Mouse (Mus musculus) layer of hippocampus, adult 11-12 months (tissue): ENCODE measurements at regions not wholly inside any gene's neighbourhood (a gene's known extent, or its start where the extent isn't known, plus 50 kb on each side); places are given as distances from the start of the nearest gene placed in this dataset.

Source experiments
- DNase-seq: peaks from one replicate; pipeline ENCODE4 v3.0.0; 2022; ENCODE audit warnings: low spot score

- no peak for DNase-seq
These were observed 160.6 kb upstream of the Paip1 start for GRCm38 (mm10) chr13:119267608-119268300.

- DNase-seq = no peak
These were observed 160.1 kb upstream of the Paip1 start for GRCm38 (mm10) chr13:119268301-119268675.

- DNase-seq = no peak
These were observed 152.9 kb upstream of the Paip1 start for GRCm38 (mm10) chr13:119275500-119275899.

- peak; percentile 10 for DNase-seq
These were observed 151.0 kb upstream of the Paip1 start for GRCm38 (mm10) chr13:119277308-119277948.

- DNase-seq = no peak
These were observed 149.0 kb upstream of the Paip1 start for GRCm38 (mm10) chr13:119279449-119279848.

- no peak for DNase-seq
These were observed 147.8 kb upstream of the Paip1 start for GRCm38 (mm10) chr13:119280622-119281021.

- DNase-seq = peak; percentile 58
These were observed 145.0 kb upstream of the Paip1 start for GRCm38 (mm10) chr13:119283448-119283847.

- DNase-seq = no peak
These were observed 119.2 kb upstream of the Paip1 start for GRCm38 (mm10) chr13:119309238-119309637.

GRCm38 (mm10) chr13:119310013-119310412, 118.4 kb upstream of the Paip1 start:
- no peak for DNase-seq

- DNase-seq = no peak
These were observed 114.0 kb upstream of the Paip1 start for GRCm38 (mm10) chr13:119314356-119314755.

GRCm38 (mm10) chr13:119318358-119318757, 110.0 kb upstream of the Paip1 start:
- peak; percentile 6 for DNase-seq

- no peak for DNase-seq
These were observed 102.9 kb upstream of the Paip1 start for GRCm38 (mm10) chr13:119325510-119325909.

GRCm38 (mm10) chr13:119326877-119327625, 101.3 kb upstream of the Paip1 start:
- DNase-seq = no peak

- DNase-seq = no peak
These were observed 99.7 kb upstream of the Paip1 start for GRCm38 (mm10) chr13:119328731-119329130.

GRCm38 (mm10) chr13:119331815-119332214, 96.6 kb upstream of the Paip1 start:
- DNase-seq = no peak

GRCm38 (mm10) chr13:119333915-119334314, 94.5 kb upstream of the Paip1 start:
- DNase-seq = no peak

- no peak for DNase-seq
These were observed 90.5 kb upstream of the Paip1 start for GRCm38 (mm10) chr13:119337861-119338260.

- no peak for DNase-seq
These were observed 89.4 kb upstream of the Paip1 start for GRCm38 (mm10) chr13:119339016-119339415.

- DNase-seq = no peak
These were observed 88.6 kb upstream of the Paip1 start for GRCm38 (mm10) chr13:119339762-119340161.

- DNase-seq = no peak
These were observed 86.6 kb upstream of the Paip1 start for GRCm38 (mm10) chr13:119341833-119342232.

GRCm38 (mm10) chr13:119342761-119343160, 85.6 kb upstream of the Paip1 start:
- no peak for DNase-seq

- no peak for DNase-seq
These were observed 80.4 kb upstream of the Paip1 start for GRCm38 (mm10) chr13:119347988-119348387.

- peak; percentile 23 for DNase-seq
These were observed 77.1 kb upstream of the Paip1 start for GRCm38 (mm10) chr13:119351346-119351745.
